Mouse (Mus musculus) megakaryocyte, embryonic 14.5 days (primary cell): ENCODE measurements around the gene Twf2.

Experiments used
- FLI1 ChIP-seq: IDR thresholded peaks from 2 replicates; pipeline ENCODE4 v1.6.1; 2012; ENCODE audit warnings: low read length, inconsistent platforms, mixed read lengths
- GATA1 ChIP-seq: IDR thresholded peaks from 3 replicates; pipeline ENCODE4 v1.6.1; 2012; ENCODE audit warnings: mixed read lengths, low read length, inconsistent platforms, borderline replicate concordance

- no peak for TF ChIP-seq GATA1
- no peak for TF ChIP-seq FLI1
These were observed 59.2 kb downstream of the Twf2 start for GRCm38 (mm10) chr9:106262075-106262474.
